Mouse (Mus musculus): Measurements from ENCODE around the gene Angptl8.

GRCm38 (mm10) chr9:21822686-21823085 is 12.6 kb upstream of the Angptl8 start:
- no peak for TF ChIP-seq GATA1 (IDR thresholded peaks at IDR 0.05; ENCODE audit: borderline replicate concordance, low read length)
- TF ChIP-seq FLI1 (IDR thresholded peaks at IDR 0.05; ENCODE audit: low read length), result no peak

Data from megakaryocyte, embryonic 14.5 days (primary cell).